Mouse (Mus musculus) MEL (cell line): ENCODE measurements around the gene Mcu. TPM values are rescaled to one million over a fixed set of nuclear protein-coding genes. Genes with fewer than 3 reads are reported as not detected.

Experiments used
- DNase-seq: peaks from one replicate; pipeline ENCODE4 v3.0.0; 2011; ENCODE audit warnings: low read depth, low spot score
- H3K27ac ChIP-seq: 2 replicates; pipeline ENCODE4 v1.5.1; 2012; ENCODE audit warnings: low read depth, mild to moderate bottlenecking, control low read depth, low read length, moderate library complexity; ENCODE audit not compliant: control insufficient read depth
- H3K27me3 ChIP-seq, 2 experiments: fragments of 150-350 bp in 1 of 2; sonication (generic) in 1 of 2; 2 replicates each; pipeline ENCODE4 v1.6.1; 2012; ENCODE audit warnings: low read length in 2 of 2, mild to moderate bottlenecking in 2 of 2, improper control_type of control experiment in 1 of 2, moderate library complexity in 1 of 2; ENCODE audit not compliant: insufficient read depth in 2 of 2, control insufficient read depth in 1 of 2
- H3K36me3 ChIP-seq, 2 experiments: 2 replicates each; pipeline ENCODE4 v1.6.1; 2012 to 2014; ENCODE audit warnings: low read length in 2 of 2, improper control_type of control experiment in 1 of 2, inconsistent platforms in 1 of 2, mild to moderate bottlenecking in 1 of 2; ENCODE audit not compliant: insufficient read depth in 2 of 2, control insufficient read depth in 1 of 2
- H3K4me1 ChIP-seq, 2 experiments: fragments of 150-350 bp in 1 of 2; sonication (generic) in 1 of 2; 2 replicates each; pipeline ENCODE4 v1.6.1; 2012; ENCODE audit warnings: low read length in 2 of 2, improper control_type of control experiment in 1 of 2, mild to moderate bottlenecking in 1 of 2; ENCODE audit not compliant: insufficient read depth in 2 of 2, control insufficient read depth in 1 of 2
- H3K4me3 ChIP-seq, 2 experiments: fragments of 150-350 bp in 1 of 2; sonication (generic) in 1 of 2; 2 replicates each; pipeline ENCODE4 v1.5.1; 2012; ENCODE audit warnings: low read depth in 2 of 2, low read length in 2 of 2, mild to moderate bottlenecking in 2 of 2, moderate library complexity in 2 of 2, control low read depth in 1 of 2, improper control_type of control experiment in 1 of 2; ENCODE audit not compliant: control insufficient read depth in 1 of 2, insufficient read depth in 1 of 2
- H3K79me2 ChIP-seq: 2 replicates; pipeline ENCODE4 v1.6.1; 2012; ENCODE audit warnings: mild to moderate bottlenecking, low read length, moderate library complexity; ENCODE audit not compliant: control insufficient read depth, poor library complexity, insufficient read depth
- H3K9ac ChIP-seq: 2 replicates; pipeline ENCODE4 v1.6.1; 2012; ENCODE audit warnings: low read depth, mild to moderate bottlenecking, control low read depth, low read length, moderate library complexity; ENCODE audit not compliant: control insufficient read depth, poor library complexity, severe bottlenecking
- H3K9me3 ChIP-seq: fragments of 150-350 bp; sonication (generic); replicated peaks from 2 replicates; pipeline ENCODE4 v1.6.1; 2012; ENCODE audit warnings: mild to moderate bottlenecking, low read length, improper control_type of control experiment, moderate library complexity; ENCODE audit not compliant: insufficient read depth
- CHD1 ChIP-seq: IDR thresholded peaks from 2 replicates; pipeline ENCODE4 v1.6.1; 2012; ENCODE audit warnings: low read depth, mild to moderate bottlenecking, inconsistent platforms, low read length, improper control_type of control experiment
- EP300 ChIP-seq, 2 experiments: IDR thresholded peaks; 2 replicates each; pipeline ENCODE4 v1.6.1; 2011; ENCODE audit warnings: improper control_type of control experiment in 2 of 2, low read length in 2 of 2, low read depth in 1 of 2, mild to moderate bottlenecking in 1 of 2
- ETS1 ChIP-seq: IDR thresholded peaks from 2 replicates; pipeline ENCODE4 v1.6.1; 2012; ENCODE audit warnings: low read depth, mild to moderate bottlenecking, inconsistent platforms, low read length, improper control_type of control experiment, moderate library complexity
- GATA1 ChIP-seq: IDR thresholded peaks from 2 replicates; pipeline ENCODE4 v1.6.1; 2011; ENCODE audit warnings: low read depth, low read length, improper control_type of control experiment
- HCFC1 ChIP-seq: IDR thresholded peaks from 2 replicates; pipeline ENCODE4 v1.6.1; 2012; ENCODE audit warnings: low read depth, mild to moderate bottlenecking, inconsistent platforms, low read length, improper control_type of control experiment, moderate library complexity
- JUND ChIP-seq: IDR thresholded peaks from 2 replicates; pipeline ENCODE4 v1.6.1; 2011; ENCODE audit warnings: low read depth, mild to moderate bottlenecking, improper control_type of control experiment, low read length
- MAFK ChIP-seq: IDR thresholded peaks from 2 replicates; pipeline ENCODE4 v1.6.1; 2011; ENCODE audit warnings: low read depth, mild to moderate bottlenecking, low read length, improper control_type of control experiment, borderline replicate concordance
- MAX ChIP-seq: IDR thresholded peaks from 2 replicates; pipeline ENCODE4 v1.6.1; 2011; ENCODE audit warnings: low read length, improper control_type of control experiment
- MAZ ChIP-seq: IDR thresholded peaks from 2 replicates; pipeline ENCODE4 v1.6.1; 2012; ENCODE audit warnings: low read depth, mild to moderate bottlenecking, inconsistent platforms, low read length, improper control_type of control experiment
- MXI1 ChIP-seq: IDR thresholded peaks from 2 replicates; pipeline ENCODE4 v1.6.1; 2011; ENCODE audit warnings: mild to moderate bottlenecking, low read depth, low read length, improper control_type of control experiment
- MYB ChIP-seq: IDR thresholded peaks from 2 replicates; pipeline ENCODE4 v1.6.1; 2011; ENCODE audit warnings: mild to moderate bottlenecking, low read depth, low read length, improper control_type of control experiment
- MYC ChIP-seq: IDR thresholded peaks from 2 replicates; pipeline ENCODE4 v1.6.1; 2011; ENCODE audit warnings: low read depth, mild to moderate bottlenecking, low read length, improper control_type of control experiment, moderate library complexity
- NELFE ChIP-seq: IDR thresholded peaks from 2 replicates; pipeline ENCODE4 v1.6.1; 2011; ENCODE audit warnings: low read depth, low read length, improper control_type of control experiment
- NRF1 ChIP-seq: IDR thresholded peaks from 2 replicates; pipeline ENCODE4 v1.6.1; 2014; ENCODE audit warnings: low read depth, mild to moderate bottlenecking, inconsistent platforms, low read length, improper control_type of control experiment, moderate library complexity; ENCODE audit not compliant: poor library complexity, insufficient read depth, severe bottlenecking
- POLR2AphosphoS5 ChIP-seq: IDR thresholded peaks from 2 replicates; pipeline ENCODE4 v1.6.1; 2012; ENCODE audit warnings: low read depth, borderline replicate concordance, mild to moderate bottlenecking, inconsistent platforms, low read length, moderate library complexity, mixed read lengths
- RCOR1 ChIP-seq: IDR thresholded peaks from 2 replicates; pipeline ENCODE4 v1.6.1; 2012; ENCODE audit warnings: low read depth, mild to moderate bottlenecking, inconsistent platforms, low read length, improper control_type of control experiment
- SIN3A ChIP-seq: IDR thresholded peaks from 2 replicates; pipeline ENCODE4 v1.6.1; 2012; ENCODE audit warnings: low read length, improper control_type of control experiment, inconsistent platforms
- SMC3 ChIP-seq: IDR thresholded peaks from 2 replicates; pipeline ENCODE4 v1.6.1; 2011; ENCODE audit warnings: low read depth, low read length, improper control_type of control experiment
- TAL1 ChIP-seq: IDR thresholded peaks from 2 replicates; pipeline ENCODE4 v1.6.1; 2012; ENCODE audit warnings: mild to moderate bottlenecking, inconsistent platforms, low read length, moderate library complexity, mixed read lengths
- TBP ChIP-seq: IDR thresholded peaks from 2 replicates; pipeline ENCODE4 v1.8.0; 2011; ENCODE audit warnings: low read depth, low read length, improper control_type of control experiment
- TCF12 ChIP-seq: IDR thresholded peaks from 2 replicates; pipeline ENCODE4 v1.6.1; 2014; ENCODE audit warnings: low read depth, mild to moderate bottlenecking, inconsistent platforms, low read length, improper control_type of control experiment, moderate library complexity
- UBTF ChIP-seq: IDR thresholded peaks from 2 replicates; pipeline ENCODE4 v1.6.1; 2012; ENCODE audit warnings: low read depth, mild to moderate bottlenecking, inconsistent platforms, low read length, improper control_type of control experiment, moderate library complexity, borderline replicate concordance; ENCODE audit not compliant: insufficient read depth
- USF1 ChIP-seq: IDR thresholded peaks from 2 replicates; pipeline ENCODE4 v1.6.1; 2014; ENCODE audit warnings: low read depth, mild to moderate bottlenecking, inconsistent platforms, low read length, improper control_type of control experiment, moderate library complexity
- USF2 ChIP-seq, 2 experiments: IDR thresholded peaks; 2 replicates each; pipeline ENCODE4 v1.6.1; 2011 to 2012; ENCODE audit warnings: improper control_type of control experiment in 2 of 2, low read length in 2 of 2, borderline replicate concordance in 1 of 2, inconsistent platforms in 1 of 2, low read depth in 1 of 2, mild to moderate bottlenecking in 1 of 2; ENCODE audit not compliant: insufficient read depth in 1 of 2
- ZC3H11A ChIP-seq: IDR thresholded peaks from 2 replicates; pipeline ENCODE4 v1.6.1; 2012; ENCODE audit warnings: low read depth, mild to moderate bottlenecking, inconsistent platforms, low read length, improper control_type of control experiment
- ZMIZ1 ChIP-seq: IDR thresholded peaks from 2 replicates; pipeline ENCODE4 v1.6.1; 2012; ENCODE audit warnings: low read depth, mild to moderate bottlenecking, inconsistent platforms, low read length, improper control_type of control experiment, moderate library complexity
- polyA plus RNA-seq, 2 experiments: library from polyadenylated mRNA; stranded (reverse) in 1 of 2; unstranded in 1 of 2; fragments of >175 nt in 1 of 2; fragments of >200 nt in 1 of 2; gene quantifications; 2 replicates each; pipeline versions ENCODE4 v1.2.1 to v1.2.4; 2012; ENCODE audit warnings: low replicate concordance in 2 of 2, low read depth in 1 of 2; ENCODE audit not compliant: insufficient read length in 2 of 2, insufficient read depth in 1 of 2, missing spikeins in 1 of 2
- total RNA-seq: library from RNA; depleted of rRNA; stranded (reverse); fragments of 300-350 nt; gene quantifications from 2 replicates; pipeline ENCODE4 v1.2.3, GENCODE M21; 2012

Mcu gene
- total and polyA plus RNA-seq, 3 experiments, result 7.7 to 9.4 TPM; not detected in 1

- H3K9me3 ChIP-seq, result no peaks in the 10 kb centered on the region
- no peak overlapping the region for H3K9ac ChIP-seq
- peaks cover 0 to 3% of the 10 kb centered on the region in 2 experiments; a peak in 2 of 4 replicates for H3K4me1 ChIP-seq
- TF ChIP-seq GATA1 (no peak), EP300 (IDR thresholded peaks at IDR 0.05; ENCODE audit: low read depth in 1 of 2, low read length in 2 of 2) (no peak)
- TF ChIP-seq, all 39 proteins: peak for 0
- Histone ChIP-seq H3K27ac (no peak overlapping the region), H3K36me3 (no peaks in the 10 kb centered on the region), H3K79me2 (no peaks in the 10 kb centered on the region), H3K4me3 (no peak overlapping the region), H3K27me3 (no peaks in the 10 kb centered on the region)
- no peak for DNase-seq
Measured at GRCm38 (mm10) chr10:59438651-59439050, 177.8 kb downstream of the Mcu start.

DNA sequence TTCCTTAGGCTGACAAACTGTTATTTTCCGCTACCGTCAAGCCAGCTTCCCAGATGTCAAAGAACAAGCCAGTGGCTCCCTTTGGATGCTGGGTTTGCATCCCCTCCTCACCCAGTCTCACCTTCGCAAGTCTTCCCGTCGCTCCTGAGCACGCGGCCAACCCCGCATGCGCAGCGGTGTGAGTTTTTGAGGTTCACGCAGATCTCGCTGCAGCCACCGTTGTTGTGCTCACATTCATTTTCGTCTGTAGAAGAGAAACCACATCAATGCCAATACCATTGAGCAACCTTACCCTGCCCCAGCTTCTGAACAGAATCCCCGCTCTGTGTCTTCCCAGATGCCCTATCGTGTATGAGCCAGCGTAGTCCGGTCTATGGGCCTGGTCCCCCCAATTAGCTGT is 180.7 kb downstream of the Mcu start:
- no peaks in the 10 kb centered on the region for H3K27me3 ChIP-seq
- H3K4me3 ChIP-seq, result no peak overlapping the region
- DNase-seq, result no peak

GRCm38 (mm10) chr10:59430701-59431218 is 185.7 kb downstream of the Mcu start:
- H3K27me3 ChIP-seq, result no peaks in the 10 kb centered on the region
- DNase-seq, result peak; percentile 93
- no peak overlapping the region for H3K9ac ChIP-seq
- peaks cover 6 to 24% of the 10 kb centered on the region in 2 experiments for H3K4me1 ChIP-seq
- H3K4me3 ChIP-seq, result no peak overlapping the region
- H3K27ac ChIP-seq, result peak overlapping the region; percentile 68
- H3K9me3 ChIP-seq, result no peaks in the 10 kb centered on the region
- H3K36me3 ChIP-seq, result peaks cover 0 to 13% of the 10 kb centered on the region in 2 experiments; a peak in 2 of 4 replicates
- H3K79me2 ChIP-seq, result no peaks in the 10 kb centered on the region
- TF ChIP-seq TAL1 (peak; percentile 77), MXI1 (peak; percentile 64; the same call in 1 of the 2 replicates), NRF1 (no peak), ZMIZ1 (no peak), MAFK (peak; percentile 57; the same call in 1 of the 2 replicates), EP300 (IDR thresholded peaks at IDR 0.05; ENCODE audit: low read depth in 1 of 2, low read length in 2 of 2) (peak; percentile 92 to 94), SMC3 (peak; percentile 31), ETS1 (peak; percentile 94), TBP (peak; percentile 69), SIN3A (peak; percentile 71), TCF12 (peak; percentile 77), USF2 (IDR thresholded peaks at IDR 0.05; ENCODE audit: borderline replicate concordance in 1 of 2, insufficient read depth in 1 of 2, low read depth in 1 of 2, low read length in 2 of 2) (no peak), MYB (0 out of 2 replicates have a peak, but pooled peaks have one; percentile 28), RCOR1 (peak; percentile 69), MYC (no peak), MAZ (0 out of 2 replicates have a peak, but pooled peaks have one; percentile 28), MAX (peak; percentile 44; the same call in 1 of the 2 replicates), JUND (peak; percentile 85), GATA1 (peak; percentile 97)

More for the DNA sequence above, 180.7 kb downstream of the Mcu start:
- Histone ChIP-seq H3K27ac (no peak overlapping the region), H3K4me1 (peaks cover 6 to 12% of the 10 kb centered on the region in 2 experiments), H3K9ac (no peak overlapping the region), H3K79me2 (no peaks in the 10 kb centered on the region), H3K36me3 (peaks cover 0 to 8% of the 10 kb centered on the region in 2 experiments; a peak in 2 of 4 replicates), H3K9me3 (no peaks in the 10 kb centered on the region)
- TF ChIP-seq CHD1, result no peak
- no peak for TF ChIP-seq MAFK
- no peak for TF ChIP-seq UBTF
- TF ChIP-seq MAX, result no peak
- no peak for TF ChIP-seq MYC
- TF ChIP-seq NELFE, result no peak
- no peak for TF ChIP-seq USF2 (IDR thresholded peaks at IDR 0.05; ENCODE audit: borderline replicate concordance in 1 of 2, insufficient read depth in 1 of 2, low read depth in 1 of 2, low read length in 2 of 2)
- no peak for TF ChIP-seq POLR2AphosphoS5
- TF ChIP-seq USF1, result no peak
- no peak for TF ChIP-seq ZC3H11A
- TF ChIP-seq HCFC1, result no peak
- TF ChIP-seq EP300 (IDR thresholded peaks at IDR 0.05; ENCODE audit: low read depth in 1 of 2, low read length in 2 of 2), result no peak
- TF ChIP-seq MXI1, result no peak
- TF ChIP-seq TCF12, result no peak
- no peak for TF ChIP-seq SMC3
